Mouse (Mus musculus) thymus, adult 2 months (tissue): ENCODE data around the gene BC030867.

Experiments used
- CTCF ChIP-seq: fragments of 200-500 bp; IDR thresholded peaks from 2 replicates; pipeline ENCODE4 v1.5.1; 2012; ENCODE audit warnings: mild to moderate bottlenecking, control low read depth, low read length, moderate library complexity, borderline replicate concordance; ENCODE audit not compliant: control insufficient read depth, poor library complexity, insufficient read depth; ENCODE audit errors: extremely low read depth
- POLR2A ChIP-seq: fragments of 200-500 bp; IDR thresholded peaks from 2 replicates; pipeline ENCODE4 v1.6.1; 2012; ENCODE audit warnings: mild to moderate bottlenecking, low read length, control low read depth, moderate library complexity; ENCODE audit not compliant: control insufficient read depth, poor library complexity, insufficient read depth; ENCODE audit errors: extremely low read depth

GRCm38 (mm10) chr11:102285095-102285834, 36.6 kb downstream of the BC030867 start:
- TF ChIP-seq POLR2A (no peak), CTCF (no peak)
